Mouse (Mus musculus): ENCODE results near the gene Nlrc5. TPM values are rescaled to one million over a fixed set of nuclear protein-coding genes. Genes with fewer than 3 reads are reported as not detected.

Gene Nlrc5
- polyA plus RNA-seq, 1 experiment from 2014 or later: 0.13 TPM

- Histone ChIP-seq H3K27me3 (peaks cover 4% of the 10 kb centered on the region), H3K4me3 (replicated peaks) (no peak overlapping the region), H3K4me2 (no peak overlapping the region), H3K4me1 (peaks cover 12% of the 10 kb centered on the region), H3K27ac (no peak overlapping the region), H3K36me3 (replicated peaks) (no peaks in the 10 kb centered on the region), H3K9me3 (no peaks in the 10 kb centered on the region), H3K9ac (no peak overlapping the region)
- no peak for ATAC-seq (ENCODE audit: low FRiP score)
- WGBS: 85% methylated on average over 1 of the region's 2 CpGs
These were observed 105.9 kb downstream of the Nlrc5 start for GRCm38 (mm10) chr8:94540025-94540424.

DNA sequence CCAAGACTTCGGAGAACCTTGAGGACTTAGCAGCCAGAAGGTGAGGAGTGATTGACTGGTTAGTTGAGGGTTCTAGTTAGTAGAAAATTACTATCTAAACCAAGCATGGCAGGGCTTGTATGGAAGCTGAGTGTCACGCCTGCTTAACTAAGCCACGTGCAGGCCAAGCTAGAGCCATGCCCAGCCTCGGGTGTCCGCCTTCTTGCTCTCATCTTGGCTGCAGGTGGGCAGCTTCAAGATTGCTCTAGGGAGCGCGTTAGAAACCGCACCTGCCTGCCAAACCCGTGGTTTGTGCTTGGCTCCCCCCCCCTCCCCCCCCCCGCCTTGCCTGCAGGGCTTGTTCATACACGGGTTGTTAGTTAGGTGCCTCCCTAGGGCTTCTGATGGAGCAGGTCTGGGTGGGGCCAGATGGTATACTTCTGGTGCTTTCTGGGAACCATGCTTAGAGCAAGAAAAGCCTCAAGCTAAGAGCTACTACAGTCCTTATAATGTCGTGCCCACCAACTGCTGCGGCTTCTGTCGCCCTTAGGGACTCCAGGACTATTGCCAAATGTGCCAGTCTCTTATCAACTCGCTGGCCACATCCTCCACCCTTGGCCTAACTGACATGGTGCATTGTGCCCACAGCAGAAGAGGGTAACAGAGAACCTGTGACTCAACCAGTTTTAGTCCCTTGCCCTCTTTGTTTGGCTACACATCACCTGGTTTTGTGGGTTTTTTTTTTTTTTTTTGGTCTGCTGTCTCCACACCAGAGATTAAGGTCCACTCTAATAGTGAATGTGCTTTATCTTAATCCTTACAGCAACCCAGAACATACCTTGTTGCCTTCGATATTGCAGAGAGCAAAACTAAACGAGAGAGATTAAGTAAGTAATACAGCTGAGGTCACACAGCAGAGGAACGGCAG lies 107.0 kb downstream of the Nlrc5 start:
- H3K4me3 ChIP-seq (replicated peaks): no peak overlapping the region
- no peak overlapping the region for H3K4me2 ChIP-seq
- 81% methylated on average over 18 of the region's 18 CpGs for WGBS
- 0 out of 2 replicates have a peak, but pooled peaks cover 4% of the 10 kb centered on the region for H3K4me1 ChIP-seq
- no peak overlapping the region for H3K9ac ChIP-seq
- H3K27me3 ChIP-seq: 0 out of 2 replicates have a peak, but pooled peaks cover 4% of the 10 kb centered on the region
- no peaks in the 10 kb centered on the region for H3K36me3 ChIP-seq (replicated peaks)
- no peak for ATAC-seq (ENCODE audit: low FRiP score)
- no peak overlapping the region for H3K27ac ChIP-seq
- H3K9me3 ChIP-seq: no peaks in the 10 kb centered on the region

GRCm38 (mm10) chr8:94543981-94544380 lies 109.8 kb downstream of the Nlrc5 start:
- WGBS: 79% methylated on average over 8 of the region's 8 CpGs
- Histone ChIP-seq H3K9me3 (no peaks in the 10 kb centered on the region), H3K36me3 (replicated peaks) (no peaks in the 10 kb centered on the region), H3K27ac (no peak overlapping the region), H3K27me3 (no peaks in the 10 kb centered on the region), H3K9ac (no peak overlapping the region), H3K4me2 (no peak overlapping the region), H3K4me1 (peaks cover 7% of the 10 kb centered on the region), H3K4me3 (replicated peaks) (no peak overlapping the region)
- ATAC-seq (ENCODE audit: low FRiP score): no peak

GRCm38 (mm10) chr8:94549041-94549440 lies 114.9 kb downstream of the Nlrc5 start:
- H3K4me3 ChIP-seq (replicated peaks): no peak overlapping the region
- H3K36me3 ChIP-seq (replicated peaks): no peaks in the 10 kb centered on the region
- 63% methylated on average over 5 of the region's 5 CpGs for WGBS
- H3K9me3 ChIP-seq: no peaks in the 10 kb centered on the region
- 0 out of 2 replicates have a peak overlapping the region, but pooled peaks have one; percentile 12 for H3K9ac ChIP-seq
- peaks cover 45% of the 10 kb centered on the region for H3K4me1 ChIP-seq
- no peak overlapping the region for H3K4me2 ChIP-seq
- no peak for ATAC-seq (ENCODE audit: low FRiP score)
- H3K27me3 ChIP-seq: no peaks in the 10 kb centered on the region
- H3K27ac ChIP-seq: no peak overlapping the region

- no peaks in the 10 kb centered on the region for H3K9me3 ChIP-seq
- no peak overlapping the region for H3K4me2 ChIP-seq
- ATAC-seq (ENCODE audit: low FRiP score): no peak
- H3K9ac ChIP-seq: no peak overlapping the region
- H3K4me1 ChIP-seq: peaks cover 45% of the 10 kb centered on the region
- H3K36me3 ChIP-seq (replicated peaks): no peaks in the 10 kb centered on the region
- no peak overlapping the region for H3K4me3 ChIP-seq (replicated peaks)
- 37% methylated on average over 5 of the region's 5 CpGs for WGBS
- no peaks in the 10 kb centered on the region for H3K27me3 ChIP-seq
- H3K27ac ChIP-seq: no peak overlapping the region
These were observed 115.3 kb downstream of the Nlrc5 start for GRCm38 (mm10) chr8:94549482-94549881.

- Histone ChIP-seq H3K27ac (no peak overlapping the region), H3K4me3 (replicated peaks) (no peak overlapping the region), H3K4me1 (peaks cover 45% of the 10 kb centered on the region), H3K9me3 (no peaks in the 10 kb centered on the region), H3K27me3 (no peaks in the 10 kb centered on the region), H3K4me2 (no peak overlapping the region), H3K36me3 (replicated peaks) (no peaks in the 10 kb centered on the region), H3K9ac (no peak overlapping the region)
- no peak for ATAC-seq (ENCODE audit: low FRiP score)
- 91% methylated on average over 5 of the region's 5 CpGs for WGBS
These were observed 115.8 kb downstream of the Nlrc5 start for GRCm38 (mm10) chr8:94549998-94550397.

DNA sequence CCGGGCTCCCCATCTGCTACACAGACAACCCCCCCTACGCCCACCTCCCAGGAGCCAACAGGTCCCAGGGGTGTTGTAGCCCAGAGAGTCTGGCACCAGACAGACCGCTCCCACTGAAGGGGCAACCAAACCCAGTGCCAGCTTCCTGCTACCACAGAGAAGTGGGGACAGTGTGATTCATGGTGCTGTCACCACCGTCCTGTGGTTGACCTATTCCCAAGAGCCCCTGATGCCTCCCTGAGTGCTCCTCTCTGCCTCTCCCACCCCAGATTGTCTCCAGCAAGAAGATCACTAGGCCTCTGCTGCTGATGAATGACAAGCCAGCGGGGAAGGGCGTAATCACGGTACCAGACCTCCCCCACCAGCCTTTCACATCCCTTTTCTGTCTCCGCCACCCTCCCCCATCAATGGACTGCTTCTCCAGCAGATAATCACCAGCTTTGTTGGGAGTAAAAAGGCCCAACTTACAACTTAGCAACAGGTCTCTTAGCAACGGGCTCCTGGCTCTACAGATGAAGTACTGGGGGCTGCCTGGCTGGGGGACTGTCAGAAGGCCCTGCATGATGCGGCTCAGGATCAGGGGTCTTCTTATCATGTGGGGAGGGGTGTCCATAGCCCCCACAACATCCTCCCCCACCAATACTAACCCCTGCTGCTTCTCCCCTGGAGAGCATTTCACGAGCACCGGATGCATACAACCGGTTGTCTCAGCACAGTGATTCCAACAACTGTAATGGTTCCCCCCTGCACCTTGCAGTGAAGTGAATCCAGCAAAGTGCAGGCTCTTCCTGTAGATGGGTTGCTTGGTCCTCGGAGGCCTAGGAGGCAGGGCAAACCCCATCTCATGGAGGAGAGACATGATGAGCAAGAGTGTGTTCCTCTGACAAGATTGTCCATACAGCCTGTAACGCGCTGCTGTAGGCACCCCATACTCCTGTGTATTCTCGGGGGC lies 117.6 kb downstream of the Nlrc5 start:
- H3K4me2 ChIP-seq: peak overlapping the region; percentile 35
- peaks cover 45% of the 10 kb centered on the region for H3K4me1 ChIP-seq
- no peaks in the 10 kb centered on the region for H3K9me3 ChIP-seq
- no peaks in the 10 kb centered on the region for H3K27me3 ChIP-seq
- H3K36me3 ChIP-seq (replicated peaks): no peaks in the 10 kb centered on the region
- 27% methylated on average over 17 of the region's 17 CpGs for WGBS
- ATAC-seq (ENCODE audit: low FRiP score): peak; percentile 89
- peak overlapping the region; percentile 14; the same call in 1 of the 2 replicates for H3K9ac ChIP-seq
- peak overlapping the region; percentile 92 for H3K27ac ChIP-seq
- no peak overlapping the region for H3K4me3 ChIP-seq (replicated peaks)

DNA sequence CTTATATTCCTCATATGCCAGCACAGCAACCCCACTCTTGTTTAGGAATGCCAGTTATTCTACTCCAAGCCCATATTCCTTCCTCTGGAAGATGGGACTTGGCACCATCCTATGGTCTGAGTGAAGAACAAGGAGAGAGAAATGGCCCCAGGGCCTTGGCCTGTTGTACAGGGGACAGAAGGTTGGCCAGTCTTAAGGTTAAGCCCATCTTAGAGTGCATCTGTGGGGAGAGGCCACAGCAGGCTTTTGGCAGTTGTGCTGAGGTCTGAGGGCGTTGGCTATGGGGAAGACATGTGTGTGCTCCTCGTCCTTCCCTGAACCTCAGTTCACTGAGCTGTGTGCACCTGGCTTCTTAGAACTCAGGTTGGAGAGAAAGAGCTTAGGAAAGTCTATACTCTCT lies 118.5 kb downstream of the Nlrc5 start:
- Histone ChIP-seq H3K4me1 (peaks cover 45% of the 10 kb centered on the region), H3K27me3 (no peaks in the 10 kb centered on the region), H3K4me2 (no peak overlapping the region), H3K27ac (peak overlapping the region; percentile 92), H3K9ac (no peak overlapping the region), H3K36me3 (replicated peaks) (no peaks in the 10 kb centered on the region), H3K9me3 (no peaks in the 10 kb centered on the region), H3K4me3 (replicated peaks) (no peak overlapping the region)
- WGBS: 89% methylated on average over 2 of the region's 2 CpGs
- no peak for ATAC-seq (ENCODE audit: low FRiP score)

GRCm38 (mm10) chr8:94557281-94557680 lies 123.1 kb downstream of the Nlrc5 start:
- no peaks in the 10 kb centered on the region for H3K36me3 ChIP-seq (replicated peaks)
- H3K9ac ChIP-seq: no peak overlapping the region
- 73% methylated on average over 3 of the region's 3 CpGs for WGBS
- no peak for ATAC-seq (ENCODE audit: low FRiP score)
- H3K4me1 ChIP-seq: peaks cover 27% of the 10 kb centered on the region
- H3K27ac ChIP-seq: no peak overlapping the region
- H3K9me3 ChIP-seq: no peaks in the 10 kb centered on the region
- H3K4me2 ChIP-seq: no peak overlapping the region
- no peak overlapping the region for H3K4me3 ChIP-seq (replicated peaks)
- H3K27me3 ChIP-seq: no peaks in the 10 kb centered on the region

DNA sequence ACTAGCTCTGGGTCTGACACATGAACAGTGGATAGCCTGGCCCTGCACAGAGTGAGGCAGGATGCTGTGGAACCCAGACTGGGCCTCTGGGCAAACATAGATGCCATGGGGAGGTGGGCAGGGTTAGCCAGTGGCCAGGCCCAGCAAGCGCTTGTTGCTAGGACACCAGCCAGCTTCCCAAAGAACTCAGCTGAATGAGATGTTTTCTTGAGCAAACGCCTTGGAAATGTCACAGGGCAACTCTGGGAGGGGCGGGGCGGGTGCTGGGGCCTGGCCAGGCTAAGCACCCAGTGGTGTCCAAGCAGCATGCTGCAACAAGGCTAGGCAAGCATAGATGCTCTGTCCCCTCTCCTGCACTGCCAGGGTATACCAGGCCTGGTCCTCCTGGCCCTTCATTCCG lies 127.1 kb downstream of the Nlrc5 start:
- peaks cover 26% of the 10 kb centered on the region for H3K4me1 ChIP-seq
- no peak overlapping the region for H3K4me2 ChIP-seq
- H3K27me3 ChIP-seq: no peaks in the 10 kb centered on the region
- no peak overlapping the region for H3K4me3 ChIP-seq (replicated peaks)
- WGBS: 35% methylated on average over 5 of the region's 5 CpGs
- no peaks in the 10 kb centered on the region for H3K9me3 ChIP-seq
- ATAC-seq (ENCODE audit: low FRiP score): peak; percentile 85
- H3K9ac ChIP-seq: no peak overlapping the region
- no peaks in the 10 kb centered on the region; the same call in 1 of the 2 replicates for H3K36me3 ChIP-seq (replicated peaks)
- peak overlapping the region; percentile 50; the same call in 1 of the 2 replicates for H3K27ac ChIP-seq

DNA sequence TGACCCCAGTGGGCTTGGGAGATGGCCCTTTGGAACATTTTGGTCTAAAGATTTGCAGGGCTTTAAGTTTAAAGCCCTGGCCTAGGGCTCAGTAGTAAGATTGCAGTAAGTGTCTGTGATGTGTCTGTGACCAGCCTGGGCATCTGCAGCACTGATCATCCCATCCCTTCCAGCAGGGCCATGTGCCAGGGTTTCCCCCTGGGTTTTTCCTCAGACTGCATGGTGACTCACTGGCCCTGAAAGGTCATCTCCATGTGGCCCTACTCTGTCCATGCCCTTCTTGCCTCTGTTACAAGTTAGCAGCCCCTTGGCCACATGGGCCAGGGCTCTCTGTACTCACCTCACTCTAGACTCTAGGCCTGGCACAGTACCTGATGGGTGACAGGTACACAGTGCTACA lies 130.3 kb downstream of the Nlrc5 start:
- no peak for ATAC-seq (ENCODE audit: low FRiP score)
- Histone ChIP-seq H3K4me1 (peaks cover 47% of the 10 kb centered on the region), H3K9ac (no peak overlapping the region), H3K4me3 (replicated peaks) (no peak overlapping the region), H3K27me3 (no peaks in the 10 kb centered on the region), H3K9me3 (no peaks in the 10 kb centered on the region), H3K36me3 (replicated peaks) (no peaks in the 10 kb centered on the region; the same call in 1 of the 2 replicates), H3K4me2 (no peak overlapping the region), H3K27ac (no peak overlapping the region)

DNA sequence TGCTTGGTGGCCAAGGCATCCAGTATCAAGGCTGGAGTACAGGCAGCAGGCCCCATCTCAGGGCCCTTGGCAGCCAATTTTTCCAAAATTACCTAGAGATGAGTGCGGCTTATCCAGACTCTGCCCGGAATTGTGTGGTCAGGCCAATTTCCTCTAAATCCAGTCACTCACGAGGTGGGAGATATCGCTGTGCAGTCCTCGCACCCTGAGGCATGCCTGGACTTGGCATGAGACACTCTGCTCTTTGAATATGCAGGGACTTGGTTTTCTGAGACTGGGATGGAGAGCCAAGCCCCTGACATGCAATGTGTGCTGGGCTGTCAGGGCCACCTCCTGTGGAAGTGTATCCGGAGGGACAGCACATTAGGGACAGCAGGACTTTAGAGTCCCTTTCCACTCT lies 131.9 kb downstream of the Nlrc5 start:
- H3K9ac ChIP-seq: no peak overlapping the region

More for the DNA sequence above, 131.9 kb downstream of the Nlrc5 start:
- no peak for ATAC-seq (ENCODE audit: low FRiP score)
- 87% methylated on average over 6 of the region's 6 CpGs for WGBS
- Histone ChIP-seq H3K27me3 (no peaks in the 10 kb centered on the region), H3K9me3 (no peaks in the 10 kb centered on the region), H3K27ac (peak overlapping the region; percentile 76), H3K4me2 (no peak overlapping the region), H3K4me3 (replicated peaks) (no peak overlapping the region), H3K36me3 (replicated peaks) (no peaks in the 10 kb centered on the region; the same call in 1 of the 2 replicates), H3K4me1 (peaks cover 42% of the 10 kb centered on the region)
